Mouse (Mus musculus): ENCODE results near the gene Zfp82. TPM values are rescaled to one million over a fixed set of nuclear protein-coding genes. Genes with fewer than 3 reads are reported as not detected.
A peak's percentile ranks its signal among the peaks of the same experiment; 100 is the strongest.
"Not testable (repeated sequence)": the region's sequence is repeated elsewhere in the genome, so short reads cannot be mapped to it uniquely, and the experiment has no call there.

Gene Zfp82
- 11.6 and 13.8 TPM in 2 replicates for polyA plus RNA-seq (2015; fragmentation: Nextera tagmentation; extraction: Ambion mirVana)

DNA sequence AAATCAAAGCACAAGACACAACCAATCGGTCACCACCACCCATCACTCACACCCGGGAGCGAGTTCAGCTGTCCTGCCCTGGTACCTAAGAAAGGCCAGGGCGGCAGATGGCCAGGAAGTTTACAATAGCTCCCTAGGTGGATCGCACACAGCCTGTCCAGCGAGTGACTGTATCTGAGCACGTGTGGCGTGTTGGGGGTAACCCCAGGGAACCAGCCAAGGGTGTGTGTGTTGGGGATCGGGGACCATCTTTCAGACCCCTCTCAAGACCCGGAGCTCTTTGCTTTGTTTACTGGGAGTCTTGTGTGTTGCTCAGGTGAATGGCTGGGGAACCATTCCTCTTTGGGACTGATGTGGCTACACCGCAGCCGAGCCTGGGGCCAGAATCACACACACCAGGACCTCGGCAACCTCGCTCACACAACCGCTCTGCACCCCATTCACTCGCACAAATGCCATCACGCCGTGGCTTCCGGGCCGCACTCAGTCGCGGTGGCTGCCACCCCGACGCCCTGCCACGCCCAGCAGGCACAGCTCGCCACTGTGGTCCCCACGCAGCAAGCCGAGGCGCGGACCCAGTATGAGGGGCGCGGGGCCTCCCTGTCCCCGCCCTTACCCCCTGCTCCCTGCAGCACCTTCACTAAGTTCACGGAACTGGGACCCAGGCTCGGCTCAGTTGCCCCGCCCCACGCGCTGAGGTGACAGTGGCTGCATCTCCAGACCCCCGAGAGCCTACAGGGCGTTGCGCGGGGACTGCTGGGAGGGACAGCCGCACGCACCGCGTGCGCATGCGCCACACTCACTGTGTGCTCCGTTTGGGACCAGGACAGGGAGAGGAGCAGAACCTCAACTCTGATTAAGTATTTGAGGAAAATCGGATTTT lies at the start of gene Zfp82:
Zfp82 (minus strand) TSS at position 755 of the 883 bp plus-strand sequence.
- peaks cover 2% of the 10 kb centered on the region; the same call in 1 of the 2 replicates for H3K36me3 ChIP-seq (ENCODE audit: control insufficient read depth, insufficient read depth, low read length)
- H3K4me1 ChIP-seq (ENCODE audit: control insufficient read depth, insufficient read depth, low read depth, low read length), result peaks cover 3% of the 10 kb centered on the region; the same call in 1 of the 2 replicates
- no peaks in the 10 kb centered on the region for H3K9me3 ChIP-seq (ENCODE audit: control insufficient read depth, low read length)
- WGBS, result under 1% methylated on average over 50 of the region's 50 CpGs
- H3K27me3 ChIP-seq (replicated peaks; ENCODE audit: control insufficient read depth, insufficient read depth, low read length), result no peaks in the 10 kb centered on the region
- peak within 1 kb of the TSS; percentile 76 for H3K4me2 ChIP-seq (ENCODE audit: low read length)
- peak; percentile 94 for ATAC-seq
- peak within 1 kb of the TSS; percentile 87 for H3K27ac ChIP-seq (ENCODE audit: low read depth, low read length)
- H3K4me3 ChIP-seq (ENCODE audit: low read length), result peak within 1 kb of the TSS; percentile 93
- peak within 1 kb of the TSS; percentile 96 for H3K9ac ChIP-seq (ENCODE audit: low read depth, low read length)

DNA sequence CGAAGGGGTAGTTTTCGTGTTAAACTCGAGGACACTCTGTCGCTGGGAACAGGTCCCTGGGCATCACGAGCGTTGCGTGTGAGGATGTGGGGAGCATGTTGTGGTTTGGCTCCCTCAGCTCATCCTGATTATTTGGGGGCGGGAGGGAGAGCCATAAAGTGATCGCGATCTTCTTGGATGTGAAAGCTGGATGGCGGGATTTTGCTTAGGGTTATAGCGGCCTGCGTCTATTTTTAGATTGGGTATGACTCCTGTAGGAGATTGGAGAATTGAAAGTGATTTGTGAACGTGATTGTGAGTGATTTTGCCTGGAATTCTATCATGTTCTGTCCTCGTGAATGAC lies 49.5 kb upstream of the Zfp82 start:
- WGBS, result 3% methylated on average over 15 of the region's 15 CpGs
- no peak for ATAC-seq
- H3K4me3 ChIP-seq (ENCODE audit: low read length), result peak overlapping the region; percentile 66

GRCm38 (mm10) chr7:30121308-30122187 lies 48.8 kb upstream of the Zfp82 start, which contains the start of gene Zfp382:
TSS of gene Zfp382 (plus strand) at chr7:30121942.
- no peaks in the 10 kb centered on the region for H3K9me3 ChIP-seq (ENCODE audit: control insufficient read depth, low read length)
- ATAC-seq, result peak; percentile 98
- no peaks in the 10 kb centered on the region for H3K27me3 ChIP-seq (replicated peaks; ENCODE audit: control insufficient read depth, insufficient read depth, low read length)
- under 1% methylated on average over 61 of the region's 61 CpGs for WGBS
- peaks cover 8% of the 10 kb centered on the region for H3K4me1 ChIP-seq (ENCODE audit: control insufficient read depth, insufficient read depth, low read depth, low read length)
- H3K4me3 ChIP-seq (ENCODE audit: low read length), result peak within 1 kb of the TSS; percentile 66
- peak within 1 kb of the TSS; percentile 84 for H3K9ac ChIP-seq (ENCODE audit: low read depth, low read length)
- peaks cover 2% of the 10 kb centered on the region; the same call in 1 of the 2 replicates for H3K36me3 ChIP-seq (ENCODE audit: control insufficient read depth, insufficient read depth, low read length)
- H3K27ac ChIP-seq (ENCODE audit: low read depth, low read length), result peak within 1 kb of the TSS; percentile 87
- peak within 1 kb of the TSS; percentile 89 for H3K4me2 ChIP-seq (ENCODE audit: low read length)

More for the DNA sequence above, 49.5 kb upstream of the Zfp82 start:
- Histone ChIP-seq H3K9me3 (ENCODE audit: control insufficient read depth, low read length) (no peaks in the 10 kb centered on the region), H3K4me2 (ENCODE audit: low read length) (peak overlapping the region; percentile 89), H3K27ac (ENCODE audit: low read depth, low read length) (peak overlapping the region; percentile 87), H3K4me1 (ENCODE audit: control insufficient read depth, insufficient read depth, low read depth, low read length) (peaks cover 8% of the 10 kb centered on the region), H3K27me3 (replicated peaks; ENCODE audit: control insufficient read depth, insufficient read depth, low read length) (no peaks in the 10 kb centered on the region), H3K9ac (ENCODE audit: low read depth, low read length) (peak overlapping the region; percentile 84), H3K36me3 (ENCODE audit: control insufficient read depth, insufficient read depth, low read length) (peaks cover 4% of the 10 kb centered on the region; the same call in 1 of the 2 replicates)

GRCm38 (mm10) chr7:30117935-30118334 lies 45.2 kb upstream of the Zfp82 start:
- not testable (repeated sequence) for H3K27ac ChIP-seq (ENCODE audit: low read depth, low read length); H3K9me3 ChIP-seq (ENCODE audit: control insufficient read depth, low read length); ATAC-seq; H3K36me3 ChIP-seq (ENCODE audit: control insufficient read depth, insufficient read depth, low read length); H3K27me3 ChIP-seq (replicated peaks; ENCODE audit: control insufficient read depth, insufficient read depth, low read length); H3K4me3 ChIP-seq (ENCODE audit: low read length); H3K4me2 ChIP-seq (ENCODE audit: low read length); H3K4me1 ChIP-seq (ENCODE audit: control insufficient read depth, insufficient read depth, low read depth, low read length); H3K9ac ChIP-seq (ENCODE audit: low read depth, low read length)
- 95% methylated on average over 12 of the region's 12 CpGs for WGBS

- WGBS, result 98% methylated on average over 5 of the region's 5 CpGs
- no peak for ATAC-seq
- Histone ChIP-seq H3K9me3 (ENCODE audit: control insufficient read depth, low read length) (peaks cover 6% of the 10 kb centered on the region; the same call in 1 of the 2 replicates), H3K4me3 (ENCODE audit: low read length) (no peak overlapping the region), H3K4me2 (ENCODE audit: low read length) (no peak overlapping the region), H3K27ac (ENCODE audit: low read depth, low read length) (no peak overlapping the region), H3K36me3 (ENCODE audit: control insufficient read depth, insufficient read depth, low read length) (no peaks in the 10 kb centered on the region), H3K4me1 (ENCODE audit: control insufficient read depth, insufficient read depth, low read depth, low read length) (no peaks in the 10 kb centered on the region), H3K27me3 (replicated peaks; ENCODE audit: control insufficient read depth, insufficient read depth, low read length) (no peaks in the 10 kb centered on the region), H3K9ac (ENCODE audit: low read depth, low read length) (no peak overlapping the region)
Observed at GRCm38 (mm10) chr7:30116076-30116475, 43.4 kb upstream of the Zfp82 start.

GRCm38 (mm10) chr7:30099297-30099696 lies 26.6 kb upstream of the Zfp82 start:
- 94% methylated on average over 13 of the region's 13 CpGs for WGBS
- ATAC-seq, result no peak
- Histone ChIP-seq H3K9me3 (ENCODE audit: control insufficient read depth, low read length) (peaks cover 2% of the 10 kb centered on the region; the same call in 1 of the 2 replicates), H3K4me2 (ENCODE audit: low read length) (no peak overlapping the region), H3K27me3 (replicated peaks; ENCODE audit: control insufficient read depth, insufficient read depth, low read length) (no peaks in the 10 kb centered on the region), H3K27ac (ENCODE audit: low read depth, low read length) (no peak overlapping the region), H3K36me3 (ENCODE audit: control insufficient read depth, insufficient read depth, low read length) (peaks cover 38% of the 10 kb centered on the region), H3K4me3 (ENCODE audit: low read length) (no peak overlapping the region), H3K9ac (ENCODE audit: low read depth, low read length) (no peak overlapping the region), H3K4me1 (ENCODE audit: control insufficient read depth, insufficient read depth, low read depth, low read length) (peaks cover 6% of the 10 kb centered on the region)

DNA sequence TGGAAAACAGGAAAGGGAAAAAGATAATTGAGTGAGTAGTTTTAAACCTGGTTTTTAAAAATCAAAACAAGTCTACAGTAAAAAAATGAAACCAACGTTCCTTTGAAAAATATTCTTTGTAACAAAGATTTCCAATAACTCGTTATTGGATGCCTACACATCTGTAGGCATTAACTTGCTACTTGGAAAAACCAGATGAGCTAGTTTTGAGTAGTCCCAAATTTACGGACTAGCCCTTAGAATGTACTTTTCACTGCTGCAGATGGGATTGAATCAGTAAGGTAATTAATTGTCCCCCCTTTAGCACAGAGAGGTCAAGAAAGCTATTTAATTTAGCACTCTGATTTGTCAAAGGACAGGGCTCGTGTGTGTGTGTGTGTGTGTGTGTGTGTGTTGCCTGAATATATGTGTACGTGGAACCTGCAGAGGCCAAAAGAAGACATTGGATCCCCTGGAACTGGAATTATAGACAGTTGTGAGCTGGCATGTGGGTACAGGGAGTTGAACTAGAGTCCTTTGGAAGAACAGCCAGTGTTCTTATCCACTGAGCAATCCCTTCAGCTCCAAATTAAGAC lies 22.9 kb upstream of the Zfp82 start:
- H3K36me3 ChIP-seq (ENCODE audit: control insufficient read depth, insufficient read depth, low read length), result peaks cover 13% of the 10 kb centered on the region
- no peak for ATAC-seq
- WGBS, result 4% methylated on average over 5 of the region's 5 CpGs
- peak overlapping the region; percentile 59 for H3K9ac ChIP-seq (ENCODE audit: low read depth, low read length)
- no peak overlapping the region; the same call in 1 of the 2 replicates for H3K27ac ChIP-seq (ENCODE audit: low read depth, low read length)
- peaks cover 13% of the 10 kb centered on the region for H3K4me1 ChIP-seq (ENCODE audit: control insufficient read depth, insufficient read depth, low read depth, low read length)
- peak overlapping the region; percentile 65 for H3K4me2 ChIP-seq (ENCODE audit: low read length)
- no peaks in the 10 kb centered on the region for H3K27me3 ChIP-seq (replicated peaks; ENCODE audit: control insufficient read depth, insufficient read depth, low read length)
- H3K9me3 ChIP-seq (ENCODE audit: control insufficient read depth, low read length), result no peaks in the 10 kb centered on the region
- peak overlapping the region; percentile 66 for H3K4me3 ChIP-seq (ENCODE audit: low read length)

DNA sequence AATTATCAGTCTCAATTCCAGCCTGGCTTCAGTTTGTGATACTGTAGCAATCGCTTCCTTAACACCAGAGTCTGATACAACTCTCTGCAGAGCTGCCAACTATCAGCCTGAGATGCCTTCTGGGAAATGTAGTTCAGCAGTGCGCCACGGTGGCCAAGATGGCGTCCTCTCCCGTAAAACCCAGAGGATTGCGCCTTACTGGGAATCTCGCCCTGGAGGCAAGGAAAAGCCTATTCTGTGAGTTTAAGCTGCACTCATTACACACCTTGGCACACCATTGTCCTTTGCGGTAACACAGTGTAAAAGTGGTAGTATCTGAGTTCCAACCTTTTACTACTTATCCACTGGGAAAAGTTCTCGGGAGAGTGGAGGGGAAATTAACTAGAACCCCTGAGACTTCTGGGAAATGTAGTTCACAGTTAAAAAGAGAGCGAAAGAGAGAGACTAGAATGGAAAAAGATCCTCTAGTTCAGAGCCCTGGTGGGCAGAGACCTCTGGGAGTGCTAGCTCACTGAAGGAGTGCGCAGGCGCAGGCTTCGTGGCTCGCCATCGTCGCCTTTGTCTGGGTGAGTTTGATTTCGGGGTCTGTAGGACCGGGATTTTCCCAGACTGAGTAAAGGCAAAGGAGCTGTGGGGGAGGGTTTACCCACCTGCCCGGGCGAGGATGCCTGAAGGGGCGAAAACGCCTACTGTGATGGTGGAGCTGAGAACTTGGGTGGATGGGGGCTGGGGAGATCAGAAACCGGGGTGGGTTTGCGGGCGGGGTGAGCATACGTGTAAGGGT lies 22.1 kb upstream of the Zfp82 start, which contains the start of gene Zfp260:
Zfp260 (plus strand) TSS at position 132 of the 784 bp plus-strand sequence.
- ATAC-seq, result peak; percentile 79
- Histone ChIP-seq H3K27me3 (replicated peaks; ENCODE audit: control insufficient read depth, insufficient read depth, low read length) (no peaks in the 10 kb centered on the region), H3K27ac (ENCODE audit: low read depth, low read length) (peak within 1 kb of the TSS; percentile 96), H3K4me3 (ENCODE audit: low read length) (peak within 1 kb of the TSS; percentile 66), H3K36me3 (ENCODE audit: control insufficient read depth, insufficient read depth, low read length) (peaks cover 8% of the 10 kb centered on the region), H3K9me3 (ENCODE audit: control insufficient read depth, low read length) (no peaks in the 10 kb centered on the region), H3K4me1 (ENCODE audit: control insufficient read depth, insufficient read depth, low read depth, low read length) (peaks cover 13% of the 10 kb centered on the region), H3K9ac (ENCODE audit: low read depth, low read length) (peak within 1 kb of the TSS; percentile 79), H3K4me2 (ENCODE audit: low read length) (peak within 1 kb of the TSS; percentile 65)
- WGBS, result under 1% methylated on average over 26 of the region's 26 CpGs
